Mouse (Mus musculus) MEL (cell line): Measurements from ENCODE around the gene Rftn1. TPM values are rescaled to one million over a fixed set of nuclear protein-coding genes. Genes with fewer than 3 reads are reported as not detected.

ENCODE experiments used
- DNase-seq: peaks from one replicate; pipeline ENCODE4 v3.0.0; 2011; ENCODE audit warnings: low read depth, low spot score
- H3K27ac ChIP-seq: 2 replicates; pipeline ENCODE4 v1.5.1; 2012; ENCODE audit warnings: low read depth, mild to moderate bottlenecking, control low read depth, low read length, moderate library complexity; ENCODE audit not compliant: control insufficient read depth
- H3K27me3 ChIP-seq, 2 experiments: fragments of 150-350 bp in 1 of 2; sonication (generic) in 1 of 2; 2 replicates each; pipeline ENCODE4 v1.6.1; 2012; ENCODE audit warnings: low read length in 2 of 2, mild to moderate bottlenecking in 2 of 2, improper control_type of control experiment in 1 of 2, moderate library complexity in 1 of 2; ENCODE audit not compliant: insufficient read depth in 2 of 2, control insufficient read depth in 1 of 2
- H3K36me3 ChIP-seq, 2 experiments: 2 replicates each; pipeline ENCODE4 v1.6.1; 2012 to 2014; ENCODE audit warnings: low read length in 2 of 2, improper control_type of control experiment in 1 of 2, inconsistent platforms in 1 of 2, mild to moderate bottlenecking in 1 of 2; ENCODE audit not compliant: insufficient read depth in 2 of 2, control insufficient read depth in 1 of 2
- H3K4me1 ChIP-seq, 2 experiments: fragments of 150-350 bp in 1 of 2; sonication (generic) in 1 of 2; 2 replicates each; pipeline ENCODE4 v1.6.1; 2012; ENCODE audit warnings: low read length in 2 of 2, improper control_type of control experiment in 1 of 2, mild to moderate bottlenecking in 1 of 2; ENCODE audit not compliant: insufficient read depth in 2 of 2, control insufficient read depth in 1 of 2
- H3K4me3 ChIP-seq, 2 experiments: fragments of 150-350 bp in 1 of 2; sonication (generic) in 1 of 2; 2 replicates each; pipeline ENCODE4 v1.5.1; 2012; ENCODE audit warnings: low read depth in 2 of 2, low read length in 2 of 2, mild to moderate bottlenecking in 2 of 2, moderate library complexity in 2 of 2, control low read depth in 1 of 2, improper control_type of control experiment in 1 of 2; ENCODE audit not compliant: control insufficient read depth in 1 of 2, insufficient read depth in 1 of 2
- H3K79me2 ChIP-seq: 2 replicates; pipeline ENCODE4 v1.6.1; 2012; ENCODE audit warnings: mild to moderate bottlenecking, low read length, moderate library complexity; ENCODE audit not compliant: control insufficient read depth, poor library complexity, insufficient read depth
- H3K9ac ChIP-seq: 2 replicates; pipeline ENCODE4 v1.6.1; 2012; ENCODE audit warnings: low read depth, mild to moderate bottlenecking, control low read depth, low read length, moderate library complexity; ENCODE audit not compliant: control insufficient read depth, poor library complexity, severe bottlenecking
- H3K9me3 ChIP-seq: fragments of 150-350 bp; sonication (generic); replicated peaks from 2 replicates; pipeline ENCODE4 v1.6.1; 2012; ENCODE audit warnings: mild to moderate bottlenecking, low read length, improper control_type of control experiment, moderate library complexity; ENCODE audit not compliant: insufficient read depth
- CHD2 ChIP-seq: IDR thresholded peaks from 2 replicates; pipeline ENCODE4 v1.6.1; 2011; ENCODE audit warnings: low read length, improper control_type of control experiment
- GATA1 ChIP-seq: IDR thresholded peaks from 2 replicates; pipeline ENCODE4 v1.6.1; 2011; ENCODE audit warnings: low read depth, low read length, improper control_type of control experiment
- MAFK ChIP-seq: IDR thresholded peaks from 2 replicates; pipeline ENCODE4 v1.6.1; 2011; ENCODE audit warnings: low read depth, mild to moderate bottlenecking, low read length, improper control_type of control experiment, borderline replicate concordance
- MEF2A ChIP-seq: IDR thresholded peaks from 2 replicates; pipeline ENCODE4 v1.6.1; 2014; ENCODE audit warnings: low read depth, mild to moderate bottlenecking, inconsistent platforms, low read length, improper control_type of control experiment; ENCODE audit not compliant: poor library complexity, insufficient replicate concordance, severe bottlenecking; ENCODE audit errors: extremely low read depth
- MYC ChIP-seq: IDR thresholded peaks from 2 replicates; pipeline ENCODE4 v1.6.1; 2011; ENCODE audit warnings: low read depth, mild to moderate bottlenecking, low read length, improper control_type of control experiment, moderate library complexity
- NELFE ChIP-seq: IDR thresholded peaks from 2 replicates; pipeline ENCODE4 v1.6.1; 2011; ENCODE audit warnings: low read depth, low read length, improper control_type of control experiment
- POLR2AphosphoS2 ChIP-seq: IDR thresholded peaks from 2 replicates; pipeline ENCODE4 v1.6.1; 2011; ENCODE audit warnings: low read length, improper control_type of control experiment
- POLR2AphosphoS5 ChIP-seq: IDR thresholded peaks from 2 replicates; pipeline ENCODE4 v1.6.1; 2012; ENCODE audit warnings: low read depth, borderline replicate concordance, mild to moderate bottlenecking, inconsistent platforms, low read length, moderate library complexity, mixed read lengths
- RAD21 ChIP-seq: IDR thresholded peaks from 2 replicates; pipeline ENCODE4 v1.6.1; 2011; ENCODE audit warnings: mild to moderate bottlenecking, low read depth, low read length, improper control_type of control experiment
- RCOR1 ChIP-seq: IDR thresholded peaks from 2 replicates; pipeline ENCODE4 v1.6.1; 2012; ENCODE audit warnings: low read depth, mild to moderate bottlenecking, inconsistent platforms, low read length, improper control_type of control experiment
- SIN3A ChIP-seq: IDR thresholded peaks from 2 replicates; pipeline ENCODE4 v1.6.1; 2012; ENCODE audit warnings: low read length, improper control_type of control experiment, inconsistent platforms
- SMC3 ChIP-seq: IDR thresholded peaks from 2 replicates; pipeline ENCODE4 v1.6.1; 2011; ENCODE audit warnings: low read depth, low read length, improper control_type of control experiment
- TAL1 ChIP-seq: IDR thresholded peaks from 2 replicates; pipeline ENCODE4 v1.6.1; 2012; ENCODE audit warnings: mild to moderate bottlenecking, inconsistent platforms, low read length, moderate library complexity, mixed read lengths
- USF1 ChIP-seq: IDR thresholded peaks from 2 replicates; pipeline ENCODE4 v1.6.1; 2014; ENCODE audit warnings: low read depth, mild to moderate bottlenecking, inconsistent platforms, low read length, improper control_type of control experiment, moderate library complexity
- ZKSCAN1 ChIP-seq: IDR thresholded peaks from 2 replicates; pipeline ENCODE4 v1.6.1; 2012; ENCODE audit warnings: low read depth, mild to moderate bottlenecking, inconsistent platforms, low read length, improper control_type of control experiment, moderate library complexity
- polyA plus RNA-seq, 2 experiments: library from polyadenylated mRNA; stranded (reverse) in 1 of 2; unstranded in 1 of 2; fragments of >175 nt in 1 of 2; fragments of >200 nt in 1 of 2; gene quantifications; 2 replicates each; pipeline versions ENCODE4 v1.2.1 to v1.2.4; 2012; ENCODE audit warnings: low replicate concordance in 2 of 2, low read depth in 1 of 2; ENCODE audit not compliant: insufficient read length in 2 of 2, insufficient read depth in 1 of 2, missing spikeins in 1 of 2
- total RNA-seq: library from RNA; depleted of rRNA; stranded (reverse); fragments of 300-350 nt; gene quantifications from 2 replicates; pipeline ENCODE4 v1.2.3, GENCODE M21; 2012

Gene Rftn1
- total and polyA plus RNA-seq, 3 experiments, result 70.2 to 76.1 TPM; not detected in 1

DNA sequence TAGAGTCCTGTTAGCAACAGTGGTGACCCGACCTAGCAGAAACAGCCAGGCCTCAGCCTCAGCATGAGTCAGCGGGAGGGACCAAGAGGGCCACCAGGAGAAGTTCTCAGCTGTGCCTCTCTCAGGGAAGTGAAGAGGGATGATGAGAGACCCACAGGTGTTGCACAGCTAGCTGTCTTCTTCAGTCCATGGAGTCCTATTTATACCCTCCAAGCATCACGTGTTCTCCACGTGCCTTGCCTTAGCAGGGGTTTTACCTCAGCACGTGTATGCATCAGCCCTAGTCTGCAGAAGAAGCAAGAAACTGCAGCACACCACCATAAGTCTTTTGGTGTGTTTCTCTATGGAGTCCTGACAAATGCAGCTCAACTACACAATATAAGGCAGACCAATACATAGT, 38.4 kb downstream of the Rftn1 start:
- no peak for DNase-seq
- H3K27ac ChIP-seq, result no peak overlapping the region
- peaks cover 0 to 16% of the 10 kb centered on the region in 2 experiments; a peak in 3 of 4 replicates for H3K36me3 ChIP-seq
- H3K4me3 ChIP-seq, result no peak overlapping the region
- H3K4me1 ChIP-seq, result no peaks in the 10 kb centered on the region
- no peak overlapping the region for H3K9ac ChIP-seq
- no peaks in the 10 kb centered on the region for H3K27me3 ChIP-seq
- H3K9me3 ChIP-seq, result no peaks in the 10 kb centered on the region
- H3K79me2 ChIP-seq, result no peaks in the 10 kb centered on the region
- no peak for TF ChIP-seq POLR2AphosphoS5
- no peak for TF ChIP-seq TAL1
- no peak for TF ChIP-seq POLR2AphosphoS2
- no peak for TF ChIP-seq MEF2A
- no peak for TF ChIP-seq ZKSCAN1
- no peak for TF ChIP-seq USF1
- no peak for TF ChIP-seq SIN3A
- no peak for TF ChIP-seq RAD21
- TF ChIP-seq RCOR1, result no peak

GRCm38 (mm10) chr17:50151208-50151723, 39.2 kb downstream of the Rftn1 start:
- Histone ChIP-seq H3K27me3 (no peaks in the 10 kb centered on the region), H3K27ac (no peak overlapping the region), H3K9me3 (no peaks in the 10 kb centered on the region), H3K4me1 (no peaks in the 10 kb centered on the region), H3K4me3 (no peak overlapping the region), H3K79me2 (no peaks in the 10 kb centered on the region), H3K9ac (no peak overlapping the region), H3K36me3 (peaks cover 0 to 15% of the 10 kb centered on the region in 2 experiments; a peak in 3 of 4 replicates)
- no peak for TF ChIP-seq GATA1
- no peak for TF ChIP-seq MAFK
- no peak for TF ChIP-seq SMC3
- no peak for TF ChIP-seq NELFE
- TF ChIP-seq POLR2AphosphoS5, result no peak
- no peak for TF ChIP-seq RAD21
- no peak for TF ChIP-seq MYC
- TF ChIP-seq POLR2AphosphoS2, result no peak
- TF ChIP-seq RCOR1, result no peak
- no peak for TF ChIP-seq CHD2
- no peak for DNase-seq
